Mouse (Mus musculus): Measurements from ENCODE around the gene Trpv4. TPM values are rescaled to one million over a fixed set of nuclear protein-coding genes. Genes with fewer than 3 reads are reported as not detected.

Gene Trpv4
- polyA plus RNA-seq, 1 experiment = 0.07 TPM

DNA sequence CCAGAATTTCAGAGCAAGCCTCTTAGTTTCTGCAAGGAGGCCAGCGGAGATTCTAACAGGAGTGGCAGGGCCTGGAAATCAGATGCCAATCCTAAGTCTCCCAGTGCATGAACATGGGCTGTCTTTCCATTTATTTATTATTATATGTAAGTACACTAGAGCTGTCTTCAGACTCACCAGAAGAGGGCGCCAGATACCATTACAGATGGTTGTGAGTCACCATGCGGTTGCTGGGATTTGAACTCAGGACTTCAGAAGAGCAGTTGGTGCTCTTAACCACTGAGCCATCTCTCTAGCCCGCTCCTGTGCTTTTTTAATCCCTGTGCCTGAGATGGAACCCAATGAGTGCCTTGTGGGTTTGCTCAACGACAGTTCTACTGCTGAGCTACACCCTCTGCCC is 54.2 kb downstream of the Trpv4 start:
- Histone ChIP-seq H3K4me1 (ENCODE audit: control insufficient read depth) (no peaks in the 10 kb centered on the region), H3K36me3 (ENCODE audit: control insufficient read depth) (no peaks in the 10 kb centered on the region), H3K27me3 (ENCODE audit: control insufficient read depth) (no peaks in the 10 kb centered on the region), H3K4me3 (replicated peaks) (no peak overlapping the region), H3K9me3 (ENCODE audit: control insufficient read depth, low read length) (no peaks in the 10 kb centered on the region)
- TF ChIP-seq GATA1 (IDR thresholded peaks at IDR 0.05; ENCODE audit: low read length) (no peak), TAL1 (IDR thresholded peaks at IDR 0.05; ENCODE audit: low read length) (no peak)

- H3K9me3 ChIP-seq (ENCODE audit: control insufficient read depth, low read length) = no peaks in the 10 kb centered on the region
- TF ChIP-seq TAL1 (IDR thresholded peaks at IDR 0.05; ENCODE audit: low read length) (no peak), GATA1 (IDR thresholded peaks at IDR 0.05; ENCODE audit: low read length) (no peak)
- H3K4me1 ChIP-seq (ENCODE audit: control insufficient read depth) = no peaks in the 10 kb centered on the region
- H3K36me3 ChIP-seq (ENCODE audit: control insufficient read depth) = no peaks in the 10 kb centered on the region
- no peaks in the 10 kb centered on the region for H3K27me3 ChIP-seq (ENCODE audit: control insufficient read depth)
- no peak overlapping the region for H3K4me3 ChIP-seq (replicated peaks)
Measured at GRCm38 (mm10) chr5:114602012-114602411, 56.2 kb downstream of the Trpv4 start.

GRCm38 (mm10) chr5:114597652-114598051 is 60.6 kb downstream of the Trpv4 start:
- TF ChIP-seq GATA1 (IDR thresholded peaks at IDR 0.05; ENCODE audit: low read length) (no peak), TAL1 (IDR thresholded peaks at IDR 0.05; ENCODE audit: low read length) (no peak)
- H3K36me3 ChIP-seq (ENCODE audit: control insufficient read depth) = no peaks in the 10 kb centered on the region
- H3K9me3 ChIP-seq (ENCODE audit: control insufficient read depth, low read length) = no peaks in the 10 kb centered on the region
- no peak overlapping the region for H3K4me3 ChIP-seq (replicated peaks)
- no peaks in the 10 kb centered on the region; the same call in 1 of the 2 replicates for H3K4me1 ChIP-seq (ENCODE audit: control insufficient read depth)
- H3K27me3 ChIP-seq (ENCODE audit: control insufficient read depth) = peaks cover 15% of the 10 kb centered on the region

GRCm38 (mm10) chr5:114597222-114597621 is 61.0 kb downstream of the Trpv4 start:
- peaks cover 2% of the 10 kb centered on the region; the same call in 1 of the 2 replicates for H3K4me1 ChIP-seq (ENCODE audit: control insufficient read depth)
- H3K9me3 ChIP-seq (ENCODE audit: control insufficient read depth, low read length) = no peaks in the 10 kb centered on the region
- H3K4me3 ChIP-seq (replicated peaks) = no peak overlapping the region
- no peaks in the 10 kb centered on the region for H3K36me3 ChIP-seq (ENCODE audit: control insufficient read depth)
- TF ChIP-seq GATA1 (IDR thresholded peaks at IDR 0.05; ENCODE audit: low read length) (no peak), TAL1 (IDR thresholded peaks at IDR 0.05; ENCODE audit: low read length) (no peak)
- H3K27me3 ChIP-seq (ENCODE audit: control insufficient read depth) = peaks cover 18% of the 10 kb centered on the region

DNA sequence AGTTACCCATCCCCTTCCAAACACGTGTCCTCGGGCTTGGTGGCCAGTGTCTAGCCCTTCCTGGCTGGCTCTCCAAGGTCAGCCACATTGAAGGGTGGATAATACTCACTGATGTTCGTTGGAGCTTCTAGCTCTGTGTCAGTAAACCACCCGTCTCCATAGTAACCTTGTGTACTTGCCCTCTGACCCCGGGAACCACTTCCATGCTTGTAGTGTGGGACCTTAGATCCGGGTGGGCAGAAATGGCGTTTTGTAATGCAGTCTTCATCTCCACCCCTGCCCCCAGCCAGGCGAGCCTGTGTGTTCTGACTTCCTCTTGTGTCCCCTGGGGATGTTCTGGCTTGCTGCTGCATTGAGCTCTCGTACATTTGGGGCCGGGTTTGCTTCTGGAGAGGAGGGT is 61.6 kb downstream of the Trpv4 start:
- H3K9me3 ChIP-seq (ENCODE audit: control insufficient read depth, low read length) = no peaks in the 10 kb centered on the region
- TF ChIP-seq GATA1 (IDR thresholded peaks at IDR 0.05; ENCODE audit: low read length) (no peak), TAL1 (IDR thresholded peaks at IDR 0.05; ENCODE audit: low read length) (no peak)
- no peak overlapping the region for H3K4me3 ChIP-seq (replicated peaks)
- no peaks in the 10 kb centered on the region for H3K36me3 ChIP-seq (ENCODE audit: control insufficient read depth)
- H3K27me3 ChIP-seq (ENCODE audit: control insufficient read depth) = peaks cover 18% of the 10 kb centered on the region
- H3K4me1 ChIP-seq (ENCODE audit: control insufficient read depth) = peaks cover 3% of the 10 kb centered on the region

- H3K36me3 ChIP-seq (ENCODE audit: control insufficient read depth) = no peaks in the 10 kb centered on the region
- peaks cover 21% of the 10 kb centered on the region for H3K4me1 ChIP-seq (ENCODE audit: control insufficient read depth)
- peaks cover 18% of the 10 kb centered on the region for H3K27me3 ChIP-seq (ENCODE audit: control insufficient read depth)
- no peak overlapping the region for H3K4me3 ChIP-seq (replicated peaks)
- H3K9me3 ChIP-seq (ENCODE audit: control insufficient read depth, low read length) = no peaks in the 10 kb centered on the region
- TF ChIP-seq GATA1 (IDR thresholded peaks at IDR 0.05; ENCODE audit: low read length) (no peak), TAL1 (IDR thresholded peaks at IDR 0.05; ENCODE audit: low read length) (no peak)
Measured at GRCm38 (mm10) chr5:114594741-114595241, 63.4 kb downstream of the Trpv4 start.

DNA sequence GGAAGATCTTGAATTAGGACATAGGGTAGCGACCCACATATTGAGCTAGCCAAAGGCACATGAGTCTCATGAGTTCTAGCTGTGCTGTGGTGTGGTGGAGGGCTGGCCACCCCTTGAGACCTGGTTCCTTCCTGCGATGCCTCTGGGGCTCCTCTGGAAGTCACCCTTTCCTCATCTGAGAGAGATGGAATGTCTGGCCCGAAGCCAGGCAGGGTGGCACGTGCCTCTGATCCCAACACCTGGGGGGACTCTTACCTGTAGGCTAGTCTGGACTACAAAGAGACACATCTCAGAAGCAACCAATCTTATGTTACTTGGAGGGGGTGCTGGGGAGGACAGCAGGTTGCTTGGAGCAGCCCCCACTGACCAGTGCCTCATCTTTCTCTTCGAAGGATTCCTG is 64.3 kb downstream of the Trpv4 start:
- TF ChIP-seq GATA1 (IDR thresholded peaks at IDR 0.05; ENCODE audit: low read length) = no peak
- Histone ChIP-seq H3K36me3 (ENCODE audit: control insufficient read depth) (no peaks in the 10 kb centered on the region), H3K9me3 (ENCODE audit: control insufficient read depth, low read length) (no peaks in the 10 kb centered on the region), H3K4me3 (replicated peaks) (no peak overlapping the region), H3K27me3 (ENCODE audit: control insufficient read depth) (peaks cover 18% of the 10 kb centered on the region), H3K4me1 (ENCODE audit: control insufficient read depth) (peaks cover 22% of the 10 kb centered on the region)

DNA sequence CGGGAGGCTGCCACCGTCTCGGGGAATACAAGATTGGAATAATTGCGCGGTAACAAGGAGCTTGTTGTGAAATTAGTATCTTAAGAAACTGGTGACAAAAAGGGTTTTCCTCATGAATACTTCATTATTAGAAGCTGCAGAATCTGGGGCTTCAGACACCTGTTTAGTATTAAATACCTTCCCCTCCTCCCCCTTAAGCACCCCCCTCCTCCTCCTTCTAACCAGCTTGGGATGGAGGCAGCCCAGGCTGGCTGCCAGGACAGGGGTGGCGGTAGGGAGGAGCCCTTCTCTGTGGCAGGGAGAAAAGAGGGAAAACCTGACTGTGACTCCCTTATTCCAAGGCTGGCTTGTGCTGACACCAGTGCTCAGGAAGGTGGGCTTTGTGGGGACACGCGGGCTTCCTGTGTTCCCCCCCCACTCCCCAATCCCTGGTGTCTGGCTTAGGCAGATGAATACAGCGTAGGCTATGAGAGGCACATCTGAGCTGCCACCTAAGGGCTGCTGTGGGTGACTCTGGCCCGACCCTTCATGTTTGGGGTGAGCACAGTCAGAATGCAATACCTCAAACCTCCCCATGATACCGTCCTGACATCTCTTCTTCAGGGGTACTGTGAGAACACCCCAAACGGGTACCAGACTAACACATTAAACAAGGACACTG is 64.9 kb downstream of the Trpv4 start:
- H3K9me3 ChIP-seq (ENCODE audit: control insufficient read depth, low read length) = no peaks in the 10 kb centered on the region
- TF ChIP-seq GATA1 (IDR thresholded peaks at IDR 0.05; ENCODE audit: low read length) (no peak), TAL1 (IDR thresholded peaks at IDR 0.05; ENCODE audit: low read length) (no peak)
- no peaks in the 10 kb centered on the region for H3K36me3 ChIP-seq (ENCODE audit: control insufficient read depth)
- H3K4me1 ChIP-seq (ENCODE audit: control insufficient read depth) = peaks cover 22% of the 10 kb centered on the region
- peaks cover 18% of the 10 kb centered on the region for H3K27me3 ChIP-seq (ENCODE audit: control insufficient read depth)
- H3K4me3 ChIP-seq (replicated peaks) = no peak overlapping the region

GRCm38 (mm10) chr5:114592463-114593160 is 65.6 kb downstream of the Trpv4 start:
- H3K4me1 ChIP-seq (ENCODE audit: control insufficient read depth) = peaks cover 22% of the 10 kb centered on the region
- no peak for TF ChIP-seq TAL1 (IDR thresholded peaks at IDR 0.05; ENCODE audit: low read length)
- TF ChIP-seq GATA1 (IDR thresholded peaks at IDR 0.05; ENCODE audit: low read length) = no peak
- no peaks in the 10 kb centered on the region for H3K36me3 ChIP-seq (ENCODE audit: control insufficient read depth)
- H3K4me3 ChIP-seq (replicated peaks) = no peak overlapping the region
- no peaks in the 10 kb centered on the region for H3K9me3 ChIP-seq (ENCODE audit: control insufficient read depth, low read length)
- H3K27me3 ChIP-seq (ENCODE audit: control insufficient read depth) = peaks cover 18% of the 10 kb centered on the region
